ENCODE assay signal across 20 mouse cellular contexts in genomic region chr4:25242776-25243175, GRCm38 (mm10). TPM values are rescaled to one million over a fixed set of nuclear protein-coding genes. Genes with fewer than 3 reads are reported as not detected.
"Had no signal": no experiment of that assay in that cellular context is flagged by ENCODE, and none has a peak within 500 bp of the region (broad histone marks: within the 10 kb centered on the region; RNA-seq: fewer than 3 reads in every experiment).

Fhl5 (minus strand) TSS chr4:25242876.

- DNase-seq: retina, postnatal 1 day; right cerebral cortex, adult 18-20 months; right cerebral cortex, postnatal 14 days; right cerebral cortex, postnatal 25 days; right cerebral cortex, postnatal 4 days; spleen, adult 18-20 months; thymus, adult 18-20 months; thymus, adult 2 months; thymus, postnatal 14 days; thymus, postnatal 25 days; thymus, postnatal 36 days; thymus, postnatal 4 days had no signal

- H3K9me3 ChIP-seq: neural tube, embryonic 12.5 days; neural tube, embryonic 13.5 days; neural tube, embryonic 15.5 days; stomach, embryonic 15.5 days had no signal

- H3K4me3 ChIP-seq: neural tube, embryonic 12.5 days; neural tube, embryonic 13.5 days; neural tube, embryonic 15.5 days; stomach, embryonic 15.5 days had no signal

- H3K4me2 ChIP-seq: neural tube, embryonic 12.5 days; neural tube, embryonic 13.5 days; neural tube, embryonic 15.5 days; stomach, embryonic 15.5 days had no signal

- H3K9ac ChIP-seq: neural tube, embryonic 12.5 days; neural tube, embryonic 13.5 days; neural tube, embryonic 15.5 days; stomach, embryonic 15.5 days had no signal

- H3K27me3 ChIP-seq: neural tube, embryonic 12.5 days; neural tube, embryonic 13.5 days; neural tube, embryonic 15.5 days; stomach, embryonic 15.5 days had no signal

- H3K4me1 ChIP-seq: neural tube, embryonic 12.5 days; neural tube, embryonic 13.5 days; neural tube, embryonic 15.5 days; stomach, embryonic 15.5 days had no signal

- H3K36me3 ChIP-seq: neural tube, embryonic 12.5 days; neural tube, embryonic 15.5 days; stomach, embryonic 15.5 days had no signal

- H3K27ac ChIP-seq: neural tube, embryonic 12.5 days; neural tube, embryonic 13.5 days; neural tube, embryonic 15.5 days; stomach, embryonic 15.5 days had no signal

RNA-seq across cellular contexts. Expression of gene Fhl5, which starts in this region (rescaled TPM):
- total RNA-seq: neutrophil, adult 5-6 weeks had no signal
- polyA plus RNA-seq: neural tube, embryonic 11.5 days; neural tube, embryonic 12.5 days; neural tube, embryonic 13.5 days; neural tube, embryonic 14.5 days; neural tube, embryonic 15.5 days; small intestine, adult 2 months had no signal
